Mouse (Mus musculus): Measurements from ENCODE around the gene Ttc14. TPM values are rescaled to one million over a fixed set of nuclear protein-coding genes. Genes with fewer than 3 reads are reported as not detected.

Gene Ttc14
- polyA plus RNA-seq (2014; fragmentation: Nextera tagmentation; extraction: Ambion mirVana): 65.9 and 70.1 TPM in 2 replicates

- Histone ChIP-seq H3K4me3 (ENCODE audit: low read depth, low read length) (peak within 1 kb of the TSS; percentile 95), H3K36me3 (ENCODE audit: insufficient read depth) (peaks cover 11% of the 10 kb centered on the region), H3K9ac (peak within 1 kb of the TSS; percentile 97), H3K27ac (ENCODE audit: low read depth) (peak within 1 kb of the TSS; percentile 99), H3K27me3 (ENCODE audit: insufficient read depth, low read length) (no peaks in the 10 kb centered on the region), H3K9me3 (ENCODE audit: low read depth, low read length) (no peaks in the 10 kb centered on the region), H3K4me2 (peak within 1 kb of the TSS; percentile 56), H3K4me1 (ENCODE audit: insufficient read depth) (no peaks in the 10 kb centered on the region; the same call in 1 of the 2 replicates)
- peak; percentile 59 for TF ChIP-seq CTCF (IDR thresholded peaks at IDR 0.05; ENCODE audit: low read depth)
- DNase-seq (peak; percentile 98), ATAC-seq (ENCODE audit: insufficient read depth) (peak; percentile 99)
- under 1% methylated on average over 90 of the region's 90 CpGs for WGBS
Observed at GRCm38 (mm10) chr3:33799617-33800512, at the start of gene Ttc14. Gene Ttc14, plus strand, starts transcription at chr3:33799832.

- Histone ChIP-seq H3K4me3 (ENCODE audit: low read depth, low read length) (no peak overlapping the region), H3K27ac (ENCODE audit: low read depth) (no peak overlapping the region), H3K4me1 (ENCODE audit: insufficient read depth) (no peaks in the 10 kb centered on the region), H3K4me2 (no peak overlapping the region), H3K9me3 (ENCODE audit: low read depth, low read length) (no peaks in the 10 kb centered on the region), H3K27me3 (ENCODE audit: insufficient read depth, low read length) (no peaks in the 10 kb centered on the region), H3K36me3 (ENCODE audit: insufficient read depth) (no peaks in the 10 kb centered on the region), H3K9ac (no peak overlapping the region)
- no peak for TF ChIP-seq CTCF (IDR thresholded peaks at IDR 0.05; ENCODE audit: low read depth)
- DNase-seq: peak; percentile 50
- ATAC-seq (ENCODE audit: insufficient read depth): no peak
Observed at GRCm38 (mm10) chr3:33790975-33791374, 8.7 kb upstream of the Ttc14 start.

GRCm38 (mm10) chr3:33800513-33800820 lies 835 bp downstream of the Ttc14 start:
- peak overlapping the region; percentile 99 for H3K27ac ChIP-seq (ENCODE audit: low read depth)
- H3K9ac ChIP-seq: peak overlapping the region; percentile 97
- H3K27me3 ChIP-seq (ENCODE audit: insufficient read depth, low read length): no peaks in the 10 kb centered on the region
- peak; percentile 56 for DNase-seq
- no peaks in the 10 kb centered on the region for H3K9me3 ChIP-seq (ENCODE audit: low read depth, low read length)
- peak overlapping the region; percentile 95 for H3K4me3 ChIP-seq (ENCODE audit: low read depth, low read length)
- ATAC-seq (ENCODE audit: insufficient read depth): peak; percentile 7; the same call in 1 of the 2 replicates
- peaks cover 15% of the 10 kb centered on the region for H3K36me3 ChIP-seq (ENCODE audit: insufficient read depth)
- H3K4me2 ChIP-seq: peak overlapping the region; percentile 56
- no peaks in the 10 kb centered on the region; the same call in 1 of the 2 replicates for H3K4me1 ChIP-seq (ENCODE audit: insufficient read depth)
- WGBS: under 1% methylated on average over 16 of the region's 16 CpGs
- no peak for TF ChIP-seq CTCF (IDR thresholded peaks at IDR 0.05; ENCODE audit: low read depth)

- ATAC-seq (ENCODE audit: insufficient read depth): no peak
- no peak for DNase-seq
- no peaks in the 10 kb centered on the region for H3K4me1 ChIP-seq (ENCODE audit: insufficient read depth)
- no peak overlapping the region for H3K9ac ChIP-seq
- peaks cover 52% of the 10 kb centered on the region for H3K36me3 ChIP-seq (ENCODE audit: insufficient read depth)
- no peaks in the 10 kb centered on the region for H3K27me3 ChIP-seq (ENCODE audit: insufficient read depth, low read length)
- H3K4me3 ChIP-seq (ENCODE audit: low read depth, low read length): no peak overlapping the region
- H3K4me2 ChIP-seq: no peak overlapping the region
- no peaks in the 10 kb centered on the region for H3K9me3 ChIP-seq (ENCODE audit: low read depth, low read length)
- no peak overlapping the region for H3K27ac ChIP-seq (ENCODE audit: low read depth)
- no peak for TF ChIP-seq CTCF (IDR thresholded peaks at IDR 0.05; ENCODE audit: low read depth)
- 71% methylated on average over 1 of the region's 1 CpGs for WGBS
Observed at GRCm38 (mm10) chr3:33807151-33807550, 7.5 kb downstream of the Ttc14 start.

GRCm38 (mm10) chr3:33824135-33824946 lies 24.7 kb downstream of the Ttc14 start:
- Histone ChIP-seq H3K27me3 (ENCODE audit: insufficient read depth, low read length) (no peaks in the 10 kb centered on the region), H3K9ac (no peak overlapping the region), H3K4me2 (no peak overlapping the region), H3K4me1 (ENCODE audit: insufficient read depth) (no peaks in the 10 kb centered on the region), H3K27ac (ENCODE audit: low read depth) (no peak overlapping the region), H3K4me3 (ENCODE audit: low read depth, low read length) (no peak overlapping the region), H3K9me3 (ENCODE audit: low read depth, low read length) (no peaks in the 10 kb centered on the region), H3K36me3 (ENCODE audit: insufficient read depth) (no peaks in the 10 kb centered on the region)
- TF ChIP-seq CTCF (IDR thresholded peaks at IDR 0.05; ENCODE audit: low read depth): peak; percentile 77
- 39% methylated on average over 9 of the region's 9 CpGs for WGBS
- DNase-seq (peak; percentile 77), ATAC-seq (ENCODE audit: insufficient read depth) (0 out of 2 replicates have a peak, but pooled peaks have one; percentile 49)

GRCm38 (mm10) chr3:33832351-33832750 lies 32.7 kb downstream of the Ttc14 start:
- TF ChIP-seq CTCF (IDR thresholded peaks at IDR 0.05; ENCODE audit: low read depth): no peak
- WGBS: 66% methylated on average over 10 of the region's 10 CpGs
- no peak for DNase-seq

GRCm38 (mm10) chr3:33836576-33836975 lies 36.9 kb downstream of the Ttc14 start:
- Histone ChIP-seq H3K27ac (ENCODE audit: low read depth) (no peak overlapping the region), H3K27me3 (ENCODE audit: insufficient read depth, low read length) (no peaks in the 10 kb centered on the region), H3K4me2 (no peak overlapping the region), H3K9me3 (ENCODE audit: low read depth, low read length) (no peaks in the 10 kb centered on the region), H3K4me3 (ENCODE audit: low read depth, low read length) (no peak overlapping the region), H3K4me1 (ENCODE audit: insufficient read depth) (no peaks in the 10 kb centered on the region), H3K36me3 (ENCODE audit: insufficient read depth) (no peaks in the 10 kb centered on the region), H3K9ac (no peak overlapping the region)
- no peak for DNase-seq
- no peak for ATAC-seq (ENCODE audit: insufficient read depth)
- no peak for TF ChIP-seq CTCF (IDR thresholded peaks at IDR 0.05; ENCODE audit: low read depth)
- WGBS: 78% methylated on average over 13 of the region's 13 CpGs

More at GRCm38 (mm10) chr3:33832351-33832750, 32.7 kb downstream of the Ttc14 start:
- H3K9ac ChIP-seq: no peak overlapping the region
- H3K27ac ChIP-seq (ENCODE audit: low read depth): no peak overlapping the region
- ATAC-seq (ENCODE audit: insufficient read depth): no peak
- no peaks in the 10 kb centered on the region for H3K27me3 ChIP-seq (ENCODE audit: insufficient read depth, low read length)
- no peaks in the 10 kb centered on the region for H3K9me3 ChIP-seq (ENCODE audit: low read depth, low read length)
- no peak overlapping the region for H3K4me2 ChIP-seq
- no peak overlapping the region for H3K4me3 ChIP-seq (ENCODE audit: low read depth, low read length)
- H3K36me3 ChIP-seq (ENCODE audit: insufficient read depth): no peaks in the 10 kb centered on the region
- no peaks in the 10 kb centered on the region for H3K4me1 ChIP-seq (ENCODE audit: insufficient read depth)
